Mouse (Mus musculus) limb, embryonic 14.5 days (tissue): Measurements from ENCODE around the gene Rufy3. TPM values are rescaled to one million over a fixed set of nuclear protein-coding genes. Genes with fewer than 3 reads are reported as not detected.
A peak's percentile ranks its signal among the peaks of the same experiment; 100 is the strongest.

Source experiments
- ATAC-seq: fragments of 200-750 bp; cut with Nextera tagmentation; 2 replicates; pipeline ENCODE4 v1.8.0; 2017; ENCODE audit warnings: low read depth, moderate number of reproducible peaks, moderate TSS enrichment; ENCODE audit not compliant: low FRiP score
- DNase-seq: peaks from one replicate; pipeline ENCODE4 v3.0.0-alpha.2; 2015; ENCODE audit warnings: low spot score
- H3K27ac ChIP-seq: fragments of 300-500 bp; sonication (generic); replicated peaks from 2 replicates; pipeline ENCODE4 v1.5.1; 2014; ENCODE audit warnings: low read depth, mild to moderate bottlenecking, low read length, moderate library complexity, mixed read lengths
- H3K27me3 ChIP-seq: fragments of 300-500 bp; sonication (generic); 2 replicates; pipeline ENCODE4 v1.6.1; 2014; ENCODE audit warnings: low read length, mixed read lengths; ENCODE audit not compliant: control insufficient read depth, insufficient read depth
- H3K36me3 ChIP-seq: fragments of 300-500 bp; sonication (generic); 2 replicates; pipeline ENCODE4 v1.6.1; 2014; ENCODE audit warnings: mild to moderate bottlenecking, low read length, moderate library complexity, mixed read lengths; ENCODE audit not compliant: control insufficient read depth, insufficient read depth
- H3K4me1 ChIP-seq: fragments of 300-500 bp; sonication (generic); 2 replicates; pipeline ENCODE4 v1.6.1; 2014; ENCODE audit warnings: antibody characterized with exemption, low read length, mixed read lengths; ENCODE audit not compliant: control insufficient read depth, insufficient read depth
- H3K4me2 ChIP-seq: fragments of 300-500 bp; sonication (generic); replicated peaks from 2 replicates; pipeline ENCODE4 v1.6.1; 2014; ENCODE audit warnings: low read depth, mild to moderate bottlenecking, low read length, moderate library complexity; ENCODE audit not compliant: severe bottlenecking
- H3K4me3 ChIP-seq: fragments of 300-500 bp; sonication (generic); replicated peaks from 2 replicates; pipeline ENCODE4 v1.5.1; 2014; ENCODE audit warnings: low read length
- H3K9ac ChIP-seq: fragments of 300-500 bp; sonication (generic); 2 replicates; pipeline ENCODE4 v1.6.1; 2014; ENCODE audit warnings: mild to moderate bottlenecking, low read depth, low read length, moderate library complexity; ENCODE audit not compliant: severe bottlenecking
- H3K9me3 ChIP-seq: fragments of 300-500 bp; sonication (generic); 2 replicates; pipeline ENCODE4 v1.6.1; 2016; ENCODE audit warnings: low read length; ENCODE audit not compliant: control insufficient read depth
- POLR2A ChIP-seq: fragments of 200-500 bp; IDR thresholded peaks from 2 replicates; pipeline ENCODE4 v1.8.0; 2012; ENCODE audit warnings: inconsistent platforms, mild to moderate bottlenecking, moderate library complexity, borderline replicate concordance; ENCODE audit not compliant: insufficient read depth, insufficient read length; ENCODE audit errors: extremely low read depth
- WGBS: fragments of 180-500 bp; shearing (Covaris S2); extraction: QIAGEN DNeasy Blood & Tissue Kit; methylation state at CpG from one replicate; pipeline ENCODE4 v1.1.7; 2014; 5-methylcytosine and 5-hydroxymethylcytosine counted together
- polyA plus RNA-seq, 2 experiments: library from polyadenylated mRNA; depleted of rRNA in 1 of 2; stranded (reverse) in 1 of 2; unstranded in 1 of 2; fragments of >200 nt; fragmentation: Nextera tagmentation in 1 of 2; extraction: Ambion mirVana in 1 of 2; gene quantifications; 2 replicates each; pipeline versions ENCODE4 v1.2.1 to v1.2.3; 2012 to 2014

The Rufy3 gene
- polyA plus RNA-seq, 2 experiments = 9.6 to 15.0 TPM

GRCm38 (mm10) chr5:88581343-88581742, 16.5 kb downstream of the Rufy3 start:
- Histone ChIP-seq H3K36me3 (no peaks in the 10 kb centered on the region; the same call in 1 of the 2 replicates), H3K9me3 (no peaks in the 10 kb centered on the region), H3K27ac (no peak overlapping the region), H3K27me3 (no peaks in the 10 kb centered on the region), H3K4me3 (no peak overlapping the region), H3K4me2 (no peak overlapping the region), H3K4me1 (no peaks in the 10 kb centered on the region), H3K9ac (no peak overlapping the region)
- WGBS = 97% methylated on average over 6 of the region's 6 CpGs
- ATAC-seq = no peak
- TF ChIP-seq POLR2A = no peak
- DNase-seq = no peak

DNA sequence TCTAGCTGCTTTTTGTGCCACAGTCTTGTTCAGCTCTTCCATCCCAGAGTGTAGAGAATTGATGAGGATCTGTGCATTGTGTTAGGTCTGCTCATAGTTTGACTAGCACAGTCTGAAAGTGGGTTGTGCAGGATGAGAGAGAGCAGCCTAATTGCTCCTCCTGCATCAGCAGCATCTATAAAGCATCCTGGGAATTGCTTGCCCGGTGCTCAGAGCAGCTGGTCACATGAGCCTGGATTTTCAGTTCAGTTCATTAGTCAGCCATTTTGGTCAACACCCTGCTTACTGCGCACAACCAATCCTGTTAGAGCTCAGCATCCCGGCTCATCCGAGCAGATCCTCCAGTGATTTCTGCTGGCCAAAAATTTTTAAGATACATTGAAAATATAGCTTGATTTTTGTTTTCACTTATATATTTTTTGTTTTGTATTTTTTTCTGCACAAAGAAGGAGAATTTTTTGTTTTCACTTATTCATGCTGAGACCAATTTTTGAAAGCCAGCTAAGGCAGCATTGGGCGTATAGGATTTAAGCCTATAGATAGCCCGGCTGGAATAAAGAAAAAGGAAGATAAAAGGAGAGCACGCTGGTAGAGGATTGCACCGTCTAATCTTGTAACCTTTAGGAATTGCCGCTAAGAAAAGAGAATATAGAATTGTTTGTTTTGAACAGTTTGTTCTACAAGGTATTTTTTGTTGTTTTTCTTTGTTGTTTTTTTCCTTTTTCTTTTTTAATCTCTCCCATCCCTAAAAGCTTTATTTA, 18.6 kb downstream of the Rufy3 start:
- Histone ChIP-seq H3K36me3 (no peaks in the 10 kb centered on the region; the same call in 1 of the 2 replicates), H3K27me3 (no peaks in the 10 kb centered on the region), H3K4me2 (peak overlapping the region; percentile 7; the same call in 1 of the 2 replicates), H3K4me3 (no peak overlapping the region), H3K4me1 (peaks cover 8% of the 10 kb centered on the region), H3K27ac (no peak overlapping the region), H3K9me3 (no peaks in the 10 kb centered on the region), H3K9ac (no peak overlapping the region)
- DNase-seq (peak; percentile 28), ATAC-seq (peak; percentile 60; the same call in 1 of the 2 replicates)
- 67% methylated on average over 9 of the region's 9 CpGs for WGBS
- TF ChIP-seq POLR2A = no peak

- Histone ChIP-seq H3K4me2 (no peak overlapping the region), H3K9ac (no peak overlapping the region), H3K36me3 (no peaks in the 10 kb centered on the region; the same call in 1 of the 2 replicates), H3K27ac (no peak overlapping the region), H3K4me3 (no peak overlapping the region), H3K4me1 (peaks cover 8% of the 10 kb centered on the region), H3K27me3 (no peaks in the 10 kb centered on the region), H3K9me3 (no peaks in the 10 kb centered on the region)
- ATAC-seq = no peak
- no peak for TF ChIP-seq POLR2A
- DNase-seq = no peak
- 84% methylated on average over 9 of the region's 9 CpGs for WGBS
Measured at GRCm38 (mm10) chr5:88584061-88584460, 19.2 kb downstream of the Rufy3 start.

- Histone ChIP-seq H3K9ac (no peak overlapping the region), H3K4me2 (no peak overlapping the region), H3K9me3 (no peaks in the 10 kb centered on the region), H3K36me3 (no peaks in the 10 kb centered on the region), H3K27ac (no peak overlapping the region), H3K4me1 (peaks cover 8% of the 10 kb centered on the region), H3K4me3 (no peak overlapping the region), H3K27me3 (no peaks in the 10 kb centered on the region)
- WGBS = 72% methylated on average over 7 of the region's 7 CpGs
- TF ChIP-seq POLR2A = no peak
- DNase-seq = no peak
- ATAC-seq = no peak; the same call in 1 of the 2 replicates
Measured at GRCm38 (mm10) chr5:88586407-88587174, 21.8 kb downstream of the Rufy3 start.

DNA sequence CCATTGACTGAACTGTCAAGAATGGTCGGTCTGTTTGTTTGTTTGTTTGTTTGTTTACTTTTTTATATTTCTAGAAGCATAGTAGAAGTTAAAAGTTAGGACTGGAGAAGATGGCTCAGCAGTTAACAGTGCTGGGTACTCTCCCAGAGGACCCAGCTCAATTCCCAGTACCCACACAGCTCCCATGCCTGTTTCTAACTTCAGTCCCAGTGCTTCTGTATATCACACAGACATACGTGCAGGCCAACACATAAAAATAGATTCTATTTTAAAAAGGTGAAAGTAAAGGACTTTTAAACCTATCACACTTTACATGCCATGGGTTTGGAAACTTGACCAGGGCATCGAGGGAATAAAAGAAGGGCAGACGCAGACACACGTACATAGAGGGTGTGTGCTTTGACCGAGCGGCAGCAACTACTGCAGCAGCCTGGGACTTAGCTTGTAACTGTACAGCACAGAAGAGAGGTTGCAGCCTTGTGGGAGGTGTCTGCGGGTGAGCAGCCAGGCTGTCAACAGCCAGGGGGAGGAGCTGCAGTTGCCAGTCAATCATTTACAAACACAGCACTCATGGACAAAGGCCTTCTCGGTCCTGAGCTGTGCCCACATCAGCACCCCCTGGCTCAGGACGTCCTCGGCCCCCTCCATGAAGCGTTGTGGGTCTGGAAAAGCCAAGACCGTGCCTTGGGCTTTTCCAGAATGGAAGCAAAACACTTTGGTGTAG, 22.5 kb downstream of the Rufy3 start:
- Histone ChIP-seq H3K36me3 (no peaks in the 10 kb centered on the region), H3K27me3 (no peaks in the 10 kb centered on the region), H3K27ac (no peak overlapping the region), H3K9ac (no peak overlapping the region), H3K4me2 (0 out of 2 replicates have a peak overlapping the region, but pooled peaks have one; percentile 4), H3K9me3 (no peaks in the 10 kb centered on the region), H3K4me1 (peaks cover 8% of the 10 kb centered on the region), H3K4me3 (no peak overlapping the region)
- no peak for TF ChIP-seq POLR2A
- ATAC-seq (0 out of 2 replicates have a peak, but pooled peaks have one; percentile 28), DNase-seq (no peak)
- WGBS = 51% methylated on average over 13 of the region's 13 CpGs
